11 mouse cellular contexts compared by ENCODE assay signal in genomic region chr5:115928786-115929507, GRCm38 (mm10).
DNase-seq lines count a peak whose midpoint lies in the region; ATAC-seq and TF ChIP-seq lines count a peak whose summit lies in the region.
"Had no signal": no experiment of that assay in that cellular context is flagged by ENCODE, and none has a peak within 500 bp of the region (broad histone marks: within the 10 kb centered on the region; RNA-seq: fewer than 3 reads in every experiment).

No protein-coding gene starts in this region.

- TF ChIP-seq POLR2A in MEL (IDR thresholded peaks at IDR 0.05; ENCODE audit: control insufficient read depth in 1 of 2, insufficient read depth in 1 of 2, low read depth in 1 of 2, low read length in 2 of 2, poor library complexity in 1 of 2) = no peak
- no peak for TF ChIP-seq POLR2A in thymus, adult 2 months (IDR thresholded peaks at IDR 0.05; ENCODE audit: control insufficient read depth, extremely low read depth, insufficient read depth, low read length, poor library complexity)

- H3K4me3 ChIP-seq in kidney, postnatal 0 days (replicated peaks; ENCODE audit: low read depth, low read length) = no peak overlapping the region
- no peak overlapping the region for H3K4me3 ChIP-seq in MEL (ENCODE audit: control insufficient read depth in 1 of 2, insufficient read depth in 1 of 2, low read depth in 2 of 2, low read length in 2 of 2)
- no peak overlapping the region for H3K4me3 ChIP-seq in neural tube, embryonic 15.5 days (replicated peaks)
- no peak overlapping the region for H3K4me3 ChIP-seq in thymus, adult 2 months (ENCODE audit: control insufficient read depth, insufficient read depth, low read length)

- H3K4me2 ChIP-seq in kidney, postnatal 0 days (ENCODE audit: low read length) = no peak overlapping the region
- no peak overlapping the region for H3K4me2 ChIP-seq in neural tube, embryonic 15.5 days
- H3K4me2 ChIP-seq: midbrain, embryonic 11.5 days had no signal

- H3K4me1 ChIP-seq in kidney, postnatal 0 days (replicated peaks; ENCODE audit: insufficient read depth, low read length) = no peaks in the 10 kb centered on the region
- H3K4me1 ChIP-seq in MEL (ENCODE audit: control insufficient read depth in 1 of 2, insufficient read depth in 2 of 2, low read length in 2 of 2) = no peaks in the 10 kb centered on the region
- H3K4me1 ChIP-seq in neural tube, embryonic 15.5 days = no peaks in the 10 kb centered on the region
- no peaks in the 10 kb centered on the region for H3K4me1 ChIP-seq in thymus, adult 2 months (replicated peaks; ENCODE audit: control insufficient read depth, insufficient read depth, low read length)

- TF ChIP-seq RAD21 in MEL (IDR thresholded peaks at IDR 0.05; ENCODE audit: low read depth, low read length) = 0 out of 2 replicates have a peak, but pooled peaks have one; percentile 12

- no peaks in the 10 kb centered on the region for H3K79me2 ChIP-seq in MEL (ENCODE audit: control insufficient read depth, insufficient read depth, low read length, poor library complexity)

- WGBS in kidney, postnatal 0 days = 78% methylated on average over 16 of the region's 16 CpGs
- WGBS in neural tube, embryonic 15.5 days = 85% methylated on average over 16 of the region's 16 CpGs
- 96% methylated on average over 16 of the region's 16 CpGs for WGBS in thymus, adult 2 months

- H3K36me3 ChIP-seq in kidney, postnatal 0 days (ENCODE audit: insufficient read depth, low read length) = peaks cover 18% of the 10 kb centered on the region
- peaks cover 0 to 11% of the 10 kb centered on the region in 2 experiments; a peak in 1 of 4 replicates for H3K36me3 ChIP-seq in MEL (ENCODE audit: control insufficient read depth in 1 of 2, insufficient read depth in 2 of 2, low read length in 2 of 2)
- peaks cover 40% of the 10 kb centered on the region for H3K36me3 ChIP-seq in neural tube, embryonic 15.5 days
- peaks cover 9% of the 10 kb centered on the region for H3K36me3 ChIP-seq in thymus, adult 2 months (ENCODE audit: control insufficient read depth, insufficient read depth, low read length)

- no peaks in the 10 kb centered on the region for H3K27me3 ChIP-seq in kidney, postnatal 0 days (ENCODE audit: insufficient read depth, low read length)
- no peaks in the 10 kb centered on the region for H3K27me3 ChIP-seq in MEL (ENCODE audit: control insufficient read depth in 1 of 2, insufficient read depth in 2 of 2, low read length in 2 of 2)
- H3K27me3 ChIP-seq in neural tube, embryonic 15.5 days (replicated peaks) = no peaks in the 10 kb centered on the region
- no peaks in the 10 kb centered on the region for H3K27me3 ChIP-seq in thymus, adult 2 months (ENCODE audit: control insufficient read depth, insufficient read depth, low read length)

- no peak for TF ChIP-seq EP300 in MEL (IDR thresholded peaks at IDR 0.05; ENCODE audit: low read depth in 1 of 2, low read length in 2 of 2)

- peak; percentile 47 for TF ChIP-seq CTCF in kidney, postnatal 0 days (IDR thresholded peaks at IDR 0.05; ENCODE audit: low read depth)
- peak; percentile 17 to 63 (median 48) for TF ChIP-seq CTCF in MEL (IDR thresholded peaks at IDR 0.05 in 2 of 3, conservative IDR thresholded peaks at IDR 0.05 in 1 of 3; ENCODE audit: control insufficient read depth in 1 of 3, insufficient read depth in 1 of 3, low read depth in 2 of 3, low read length in 3 of 3, poor library complexity in 1 of 3, severe bottlenecking in 1 of 3)
- no peak for TF ChIP-seq CTCF in thymus, adult 2 months (IDR thresholded peaks at IDR 0.05; ENCODE audit: borderline replicate concordance, control insufficient read depth, extremely low read depth, insufficient read depth, low read length, poor library complexity)

- no peak overlapping the region for H3K9ac ChIP-seq in kidney, postnatal 0 days (ENCODE audit: low read depth, low read length)
- no peak overlapping the region for H3K9ac ChIP-seq in MEL (ENCODE audit: control insufficient read depth, low read depth, low read length, poor library complexity, severe bottlenecking)
- H3K9ac ChIP-seq in neural tube, embryonic 15.5 days (replicated peaks) = no peak overlapping the region

- peak; percentile 29 for DNase-seq in kidney, postnatal 0 days (ENCODE audit: low spot score)
- no peak for DNase-seq in kidney, adult 18-20 months
- DNase-seq in A20 (ENCODE audit: low read depth, low spot score) = peak; percentile 10
- DNase-seq in MEL (ENCODE audit: low read depth, low spot score) = peak; percentile 38
- DNase-seq in thymus, adult 2 months = no peak
- DNase-seq: layer of hippocampus, postnatal 36 days; spleen, adult 18-20 months had no signal

- no peak overlapping the region for H3K27ac ChIP-seq in kidney, postnatal 0 days
- H3K27ac ChIP-seq in MEL (ENCODE audit: control insufficient read depth, low read depth, low read length) = no peak overlapping the region
- no peak overlapping the region for H3K27ac ChIP-seq in neural tube, embryonic 15.5 days (replicated peaks)
- no peak overlapping the region for H3K27ac ChIP-seq in thymus, adult 2 months (ENCODE audit: control insufficient read depth, insufficient read depth, low read length)

- H3K9me3 ChIP-seq in kidney, postnatal 0 days (replicated peaks; ENCODE audit: low read length) = no peaks in the 10 kb centered on the region
- H3K9me3 ChIP-seq in MEL (replicated peaks; ENCODE audit: insufficient read depth, low read length) = no peaks in the 10 kb centered on the region
- no peaks in the 10 kb centered on the region for H3K9me3 ChIP-seq in neural tube, embryonic 15.5 days (replicated peaks)

- no peak for ATAC-seq in kidney, postnatal 0 days (replicated peaks; ENCODE audit: low FRiP score, low read depth)
- peak; percentile 66 for ATAC-seq in erythroblast, adult 5-6 weeks (replicated peaks; ENCODE audit: low FRiP score, poor library complexity, severe bottlenecking)
- ATAC-seq in neural tube, embryonic 15.5 days (ENCODE audit: low FRiP score) = no peak
- no peak for ATAC-seq in activated CD4-positive, CD25-positive, alpha-beta regulatory T cell, adult 4 months

TF ChIP-seq in MEL, 35 proteins besides CTCF, POLR2A, EP300 and RAD21:
- TF ChIP-seq SMC3 (IDR thresholded peaks at IDR 0.05; ENCODE audit: low read depth, low read length) (peak; percentile 35), TCF12 (IDR thresholded peaks at IDR 0.05; ENCODE audit: low read depth, low read length) (no peak)

Comparison
In these comparisons a context has a peak if more than half of its experiments do, and no peak if none do; other contexts are left out.
1. DNase-seq: peak in kidney, postnatal 0 days (single experiment), A20 (single experiment) and MEL (single experiment); none in kidney, adult 18-20 months (single experiment) and thymus, adult 2 months (single experiment).